10 mouse cellular contexts compared by ENCODE assay signal in genomic region chr13:98810143-98810542, GRCm38 (mm10). TPM values are rescaled to one million over a fixed set of nuclear protein-coding genes. Genes with fewer than 3 reads are reported as not detected.
DNase-seq lines count a peak whose midpoint lies in the region; ATAC-seq and TF ChIP-seq lines count a peak whose summit lies in the region.
"Had no signal": no experiment of that assay in that cellular context is flagged by ENCODE, and none has a peak within 500 bp of the region (broad histone marks: within the 10 kb centered on the region; RNA-seq: fewer than 3 reads in every experiment).

No protein-coding gene starts in this region.

- no peak for ATAC-seq in lung, postnatal 0 days
- peak; percentile 13 to 37; a peak in 2 of 4 replicates for ATAC-seq in hematopoietic stem cell, adult 5-6 weeks (replicated peaks in 1 of 2; ENCODE audit: insufficient read depth in 1 of 2, low FRiP score in 2 of 2, low TSS enrichment in 1 of 2, low read depth in 1 of 2, poor library complexity in 2 of 2, severe bottlenecking in 2 of 2)
- peak; percentile 32; the same call in 1 of the 2 replicates for ATAC-seq in stomach, embryonic 15.5 days (ENCODE audit: insufficient read depth, low FRiP score, low read depth)
- ATAC-seq: forebrain, postnatal 0 days had no signal

- no peak overlapping the region for H3K4me3 ChIP-seq in lung, postnatal 0 days (ENCODE audit: low read depth, low read length)
- no peak overlapping the region for H3K4me3 ChIP-seq in stomach, embryonic 15.5 days (replicated peaks)

- intact Hi-C loops in gastrocnemius, postnatal 14 days (cut with DNase I; ENCODE audit: low total_unique reads) = no loop called here

- no peaks in the 10 kb centered on the region; the same call in 1 of the 2 replicates for H3K4me1 ChIP-seq in lung, postnatal 0 days (ENCODE audit: insufficient read depth, low read depth, low read length)
- 0 out of 2 replicates have a peak, but pooled peaks cover 7% of the 10 kb centered on the region for H3K4me1 ChIP-seq in stomach, embryonic 15.5 days

- peak; percentile 36 for DNase-seq in adrenal gland, adult 2 months
- DNase-seq in adrenal gland, postnatal 14 days = no peak
- peak; percentile 74 for DNase-seq in lung, postnatal 0 days (ENCODE audit: low spot score)
- no peak for DNase-seq in lung, postnatal 14 days
- no peak for DNase-seq in gastrocnemius, adult 8-10 months (ENCODE audit: low spot score in 2 of 2)
- DNase-seq in gastrocnemius, postnatal 14 days = no peak
- DNase-seq: adrenal gland, postnatal 25 days; forebrain, postnatal 0 days had no signal

- H3K4me2 ChIP-seq in lung, postnatal 0 days (replicated peaks; ENCODE audit: low read depth, low read length) = no peak overlapping the region
- H3K4me2 ChIP-seq in stomach, embryonic 15.5 days = no peak overlapping the region

- no peaks in the 10 kb centered on the region for H3K27me3 ChIP-seq in lung, postnatal 0 days (replicated peaks; ENCODE audit: insufficient read depth, low read length)
- H3K27me3 ChIP-seq in stomach, embryonic 15.5 days (replicated peaks) = no peaks in the 10 kb centered on the region

- no peak overlapping the region for H3K9ac ChIP-seq in lung, postnatal 0 days (replicated peaks; ENCODE audit: low read depth)
- no peak overlapping the region for H3K9ac ChIP-seq in stomach, embryonic 15.5 days
- H3K9ac ChIP-seq: forebrain, postnatal 0 days had no signal

- WGBS in lung, postnatal 0 days = 25% methylated on average over 6 of the region's 6 CpGs
- WGBS in stomach, embryonic 15.5 days = 42% methylated on average over 6 of the region's 6 CpGs

- no peaks in the 10 kb centered on the region for H3K9me3 ChIP-seq in lung, postnatal 0 days (ENCODE audit: low read length)
- H3K9me3 ChIP-seq in stomach, embryonic 15.5 days = no peaks in the 10 kb centered on the region

- no peak for TF ChIP-seq CTCF in lung, postnatal 0 days (IDR thresholded peaks at IDR 0.05)

- H3K27ac ChIP-seq in lung, postnatal 0 days (ENCODE audit: low read length) = peak overlapping the region; percentile 39; the same call in 1 of the 2 replicates
- peak overlapping the region; percentile 27; the same call in 1 of the 2 replicates for H3K27ac ChIP-seq in stomach, embryonic 15.5 days

- no peaks in the 10 kb centered on the region for H3K36me3 ChIP-seq in lung, postnatal 0 days (ENCODE audit: insufficient read depth, low read length)
- no peaks in the 10 kb centered on the region; the same call in 1 of the 2 replicates for H3K36me3 ChIP-seq in stomach, embryonic 15.5 days

- TF ChIP-seq EP300 in lung, postnatal 0 days (IDR thresholded peaks at IDR 0.05) = no peak

RNA-seq across cellular contexts. Expression of gene Fcho2, which starts 5.1 kb away (rescaled TPM):
- 10 to 100 TPM; 45.9 to 49.9 TPM for total RNA-seq in adrenal gland, adult 2 months (2021)
- 5.8 and 6.6 TPM in 2 replicates for polyA plus RNA-seq in adrenal gland, adult 2 months (2012; rRNA removed)
- total RNA-seq in adrenal gland, postnatal 14 days (2021) = 47.5 and 55.1 TPM in 2 replicates
- 45.9 and 54.8 TPM in 2 replicates for polyA plus RNA-seq in lung, postnatal 0 days (2015; fragmentation: Nextera tagmentation; extraction: Ambion mirVana)
- 27.1 and 49.7 TPM in 2 replicates for total RNA-seq in hematopoietic stem cell, adult 5-6 weeks (2017)
- polyA plus RNA-seq in stomach, embryonic 15.5 days (2015; fragmentation: Nextera tagmentation; extraction: Ambion mirVana) = 41.6 and 47.8 TPM in 2 replicates
- 10 to 100 TPM; 14.8 to 21.3 (median 19.2) TPM for total RNA-seq in gastrocnemius, adult 8-10 months (2022)
- 10 to 100 TPM; 22.2 to 24.4 TPM for total RNA-seq in gastrocnemius, postnatal 14 days (2021)

Comparison
In these comparisons a context has a peak if more than half of its experiments do, and no peak if none do; other contexts are left out.
1. DNase-seq: peak in adrenal gland, adult 2 months (single experiment) and lung, postnatal 0 days (single experiment); none in adrenal gland, postnatal 14 days (single experiment), lung, postnatal 14 days (single experiment), gastrocnemius, adult 8-10 months (0 of 2) and gastrocnemius, postnatal 14 days (single experiment).